Mouse (Mus musculus): ENCODE results near the gene Rsph1. TPM values are rescaled to one million over a fixed set of nuclear protein-coding genes. Genes with fewer than 3 reads are reported as not detected.

Rsph1 gene
- 6.4 and 8.6 TPM in 2 replicates for polyA plus RNA-seq (2015; fragmentation: Nextera tagmentation; extraction: Ambion mirVana)

- H3K36me3 ChIP-seq (ENCODE audit: control insufficient read depth, insufficient read depth, low read length), result no peaks in the 10 kb centered on the region
- no peaks in the 10 kb centered on the region for H3K27me3 ChIP-seq (ENCODE audit: control insufficient read depth, insufficient read depth, low read depth, low read length)
- peak within 1 kb of the TSS; percentile 93 for H3K4me2 ChIP-seq (ENCODE audit: low read length)
- no peaks in the 10 kb centered on the region for H3K9me3 ChIP-seq (replicated peaks; ENCODE audit: control insufficient read depth, low read length, poor library complexity, severe bottlenecking)
- peak within 1 kb of the TSS; percentile 60 for H3K9ac ChIP-seq (ENCODE audit: low read depth, low read length)
- peak; percentile 96 for ATAC-seq
- H3K4me3 ChIP-seq (ENCODE audit: low read depth, low read length), result peak within 1 kb of the TSS; percentile 55
- peak within 1 kb of the TSS; percentile 65 for H3K27ac ChIP-seq (ENCODE audit: low read length)
- 9% methylated on average over 44 of the region's 44 CpGs for WGBS
- peaks cover 3% of the 10 kb centered on the region for H3K4me1 ChIP-seq (ENCODE audit: control insufficient read depth, insufficient read depth, low read length)
Measured at GRCm38 (mm10) chr17:31276922-31277918, at the start of gene Rsph1. TSS of gene Rsph1 (minus strand) at chr17:31277383.

- Histone ChIP-seq H3K9me3 (replicated peaks; ENCODE audit: control insufficient read depth, low read length, poor library complexity, severe bottlenecking) (no peaks in the 10 kb centered on the region), H3K4me1 (ENCODE audit: control insufficient read depth, insufficient read depth, low read length) (no peaks in the 10 kb centered on the region; the same call in 1 of the 2 replicates), H3K4me2 (ENCODE audit: low read length) (no peak overlapping the region), H3K27ac (ENCODE audit: low read length) (no peak overlapping the region), H3K36me3 (ENCODE audit: control insufficient read depth, insufficient read depth, low read length) (no peaks in the 10 kb centered on the region), H3K27me3 (ENCODE audit: control insufficient read depth, insufficient read depth, low read depth, low read length) (no peaks in the 10 kb centered on the region), H3K9ac (ENCODE audit: low read depth, low read length) (no peak overlapping the region), H3K4me3 (ENCODE audit: low read depth, low read length) (no peak overlapping the region)
- no peak for ATAC-seq
- WGBS, result 30% methylated on average over 9 of the region's 9 CpGs
Measured at GRCm38 (mm10) chr17:31326220-31326852, 49.2 kb upstream of the Rsph1 start.

- Histone ChIP-seq H3K4me3 (ENCODE audit: low read depth, low read length) (no peak overlapping the region), H3K27ac (ENCODE audit: low read length) (no peak overlapping the region), H3K36me3 (ENCODE audit: control insufficient read depth, insufficient read depth, low read length) (no peaks in the 10 kb centered on the region), H3K4me1 (ENCODE audit: control insufficient read depth, insufficient read depth, low read length) (no peaks in the 10 kb centered on the region; the same call in 1 of the 2 replicates), H3K4me2 (ENCODE audit: low read length) (no peak overlapping the region), H3K27me3 (ENCODE audit: control insufficient read depth, insufficient read depth, low read depth, low read length) (no peaks in the 10 kb centered on the region), H3K9me3 (replicated peaks; ENCODE audit: control insufficient read depth, low read length, poor library complexity, severe bottlenecking) (no peaks in the 10 kb centered on the region), H3K9ac (ENCODE audit: low read depth, low read length) (no peak overlapping the region)
- WGBS, result 76% methylated on average over 13 of the region's 13 CpGs
- no peak for ATAC-seq
Measured at GRCm38 (mm10) chr17:31325451-31326219, 48.5 kb upstream of the Rsph1 start.

- no peak for ATAC-seq
Measured at GRCm38 (mm10) chr17:31324227-31324626, 47.0 kb upstream of the Rsph1 start.

GRCm38 (mm10) chr17:31323379-31323778, 46.2 kb upstream of the Rsph1 start:
- H3K27me3 ChIP-seq (ENCODE audit: control insufficient read depth, insufficient read depth, low read depth, low read length), result no peaks in the 10 kb centered on the region
- WGBS, result 91% methylated on average over 4 of the region's 4 CpGs
- no peak for ATAC-seq
- H3K9me3 ChIP-seq (replicated peaks; ENCODE audit: control insufficient read depth, low read length, poor library complexity, severe bottlenecking), result no peaks in the 10 kb centered on the region
- H3K36me3 ChIP-seq (ENCODE audit: control insufficient read depth, insufficient read depth, low read length), result no peaks in the 10 kb centered on the region
- H3K9ac ChIP-seq (ENCODE audit: low read depth, low read length), result no peak overlapping the region
- no peak overlapping the region for H3K4me3 ChIP-seq (ENCODE audit: low read depth, low read length)
- H3K27ac ChIP-seq (ENCODE audit: low read length), result no peak overlapping the region
- H3K4me1 ChIP-seq (ENCODE audit: control insufficient read depth, insufficient read depth, low read length), result no peaks in the 10 kb centered on the region; the same call in 1 of the 2 replicates
- H3K4me2 ChIP-seq (ENCODE audit: low read length), result no peak overlapping the region

More at GRCm38 (mm10) chr17:31324227-31324626, 47.0 kb upstream of the Rsph1 start:
- no peak overlapping the region for H3K4me3 ChIP-seq (ENCODE audit: low read depth, low read length)
- no peaks in the 10 kb centered on the region; the same call in 1 of the 2 replicates for H3K4me1 ChIP-seq (ENCODE audit: control insufficient read depth, insufficient read depth, low read length)
- no peak overlapping the region for H3K27ac ChIP-seq (ENCODE audit: low read length)
- no peak overlapping the region for H3K9ac ChIP-seq (ENCODE audit: low read depth, low read length)
- H3K36me3 ChIP-seq (ENCODE audit: control insufficient read depth, insufficient read depth, low read length), result no peaks in the 10 kb centered on the region
- H3K9me3 ChIP-seq (replicated peaks; ENCODE audit: control insufficient read depth, low read length, poor library complexity, severe bottlenecking), result no peaks in the 10 kb centered on the region
- H3K27me3 ChIP-seq (ENCODE audit: control insufficient read depth, insufficient read depth, low read depth, low read length), result no peaks in the 10 kb centered on the region
- no peak overlapping the region for H3K4me2 ChIP-seq (ENCODE audit: low read length)
- 97% methylated on average over 8 of the region's 8 CpGs for WGBS

GRCm38 (mm10) chr17:31322446-31322845, 45.3 kb upstream of the Rsph1 start:
- ATAC-seq, result no peak

GRCm38 (mm10) chr17:31321425-31321824, 44.2 kb upstream of the Rsph1 start:
- Histone ChIP-seq H3K4me1 (ENCODE audit: control insufficient read depth, insufficient read depth, low read length) (no peaks in the 10 kb centered on the region; the same call in 1 of the 2 replicates), H3K27ac (ENCODE audit: low read length) (no peak overlapping the region), H3K27me3 (ENCODE audit: control insufficient read depth, insufficient read depth, low read depth, low read length) (no peaks in the 10 kb centered on the region), H3K9ac (ENCODE audit: low read depth, low read length) (no peak overlapping the region), H3K36me3 (ENCODE audit: control insufficient read depth, insufficient read depth, low read length) (no peaks in the 10 kb centered on the region), H3K4me2 (ENCODE audit: low read length) (no peak overlapping the region), H3K4me3 (ENCODE audit: low read depth, low read length) (no peak overlapping the region), H3K9me3 (replicated peaks; ENCODE audit: control insufficient read depth, low read length, poor library complexity, severe bottlenecking) (no peaks in the 10 kb centered on the region)
- WGBS, result 72% methylated on average over 12 of the region's 12 CpGs
- ATAC-seq, result no peak

More at GRCm38 (mm10) chr17:31322446-31322845, 45.3 kb upstream of the Rsph1 start:
- Histone ChIP-seq H3K27ac (ENCODE audit: low read length) (no peak overlapping the region), H3K9ac (ENCODE audit: low read depth, low read length) (no peak overlapping the region), H3K4me2 (ENCODE audit: low read length) (no peak overlapping the region), H3K27me3 (ENCODE audit: control insufficient read depth, insufficient read depth, low read depth, low read length) (no peaks in the 10 kb centered on the region), H3K36me3 (ENCODE audit: control insufficient read depth, insufficient read depth, low read length) (no peaks in the 10 kb centered on the region), H3K9me3 (replicated peaks; ENCODE audit: control insufficient read depth, low read length, poor library complexity, severe bottlenecking) (no peaks in the 10 kb centered on the region), H3K4me1 (ENCODE audit: control insufficient read depth, insufficient read depth, low read length) (no peaks in the 10 kb centered on the region; the same call in 1 of the 2 replicates), H3K4me3 (ENCODE audit: low read depth, low read length) (no peak overlapping the region)
- 88% methylated on average over 4 of the region's 4 CpGs for WGBS

GRCm38 (mm10) chr17:31318906-31319767, 42.0 kb upstream of the Rsph1 start:
- Histone ChIP-seq H3K4me1 (ENCODE audit: control insufficient read depth, insufficient read depth, low read length) (no peaks in the 10 kb centered on the region), H3K9me3 (replicated peaks; ENCODE audit: control insufficient read depth, low read length, poor library complexity, severe bottlenecking) (no peaks in the 10 kb centered on the region), H3K9ac (ENCODE audit: low read depth, low read length) (no peak overlapping the region), H3K27me3 (ENCODE audit: control insufficient read depth, insufficient read depth, low read depth, low read length) (no peaks in the 10 kb centered on the region), H3K4me2 (ENCODE audit: low read length) (no peak overlapping the region), H3K27ac (ENCODE audit: low read length) (no peak overlapping the region), H3K36me3 (ENCODE audit: control insufficient read depth, insufficient read depth, low read length) (peaks cover 4% of the 10 kb centered on the region; the same call in 1 of the 2 replicates), H3K4me3 (ENCODE audit: low read depth, low read length) (no peak overlapping the region)
- 90% methylated on average over 19 of the region's 19 CpGs for WGBS
- ATAC-seq, result no peak
